Mouse (Mus musculus) ES-E14 (cell line): ENCODE measurements around the gene Dok5. TPM values are rescaled to one million over a fixed set of nuclear protein-coding genes. Genes with fewer than 3 reads are reported as not detected.

ENCODE experiments used
- DNase-seq: peaks from one replicate; pipeline ENCODE4 v3.0.0-alpha.2; 2013; ENCODE audit warnings: low read depth, low spot score
- H3K27ac ChIP-seq: 2 replicates; pipeline ENCODE4 v1.5.1; 2012; ENCODE audit warnings: low read depth, mild to moderate bottlenecking, low read length, moderate library complexity, mixed read lengths; ENCODE audit not compliant: poor library complexity, insufficient read depth, severe bottlenecking
- H3K36me3 ChIP-seq: 2 replicates; pipeline ENCODE4 v1.6.1; 2012; ENCODE audit warnings: mild to moderate bottlenecking, low read length, moderate library complexity, mixed read lengths; ENCODE audit not compliant: control insufficient read depth, poor library complexity, insufficient read depth, severe bottlenecking
- H3K4me1 ChIP-seq, 2 experiments: fragments of 150-350 bp in 1 of 2; sonication (generic) in 1 of 2; 2 replicates each; pipeline ENCODE4 v1.6.1; 2012; ENCODE audit warnings: low read length in 2 of 2, mild to moderate bottlenecking in 1 of 2, mixed read lengths in 1 of 2; ENCODE audit not compliant: control insufficient read depth in 2 of 2, insufficient read depth in 2 of 2, poor library complexity in 1 of 2
- H3K4me3 ChIP-seq, 2 experiments: fragments of 150-350 bp in 1 of 2; sonication (generic) in 1 of 2; 2 replicates each; pipeline ENCODE4 v1.5.1; 2012; ENCODE audit warnings: low read length in 2 of 2, low read depth in 1 of 2, mild to moderate bottlenecking in 1 of 2, mixed read lengths in 1 of 2; ENCODE audit not compliant: insufficient read depth in 1 of 2, poor library complexity in 1 of 2, severe bottlenecking in 1 of 2
- H3K9ac ChIP-seq: 2 replicates; pipeline ENCODE4 v1.6.1; 2012; ENCODE audit warnings: low read depth, mild to moderate bottlenecking, low read length, mixed read lengths; ENCODE audit not compliant: poor library complexity, insufficient read depth, severe bottlenecking
- H3K9me3 ChIP-seq: fragments of 150-350 bp; sonication (generic); 2 replicates; pipeline ENCODE4 v1.6.1; 2012; ENCODE audit warnings: low read depth, mild to moderate bottlenecking, low read length; ENCODE audit not compliant: control insufficient read depth, insufficient read depth
- CHD2 ChIP-seq: IDR thresholded peaks from 2 replicates; pipeline ENCODE4 v1.6.1; 2014; ENCODE audit warnings: mild to moderate bottlenecking, low read depth, low read length, inconsistent platforms
- HCFC1 ChIP-seq: IDR thresholded peaks from 2 replicates; pipeline ENCODE4 v1.6.1; 2012; ENCODE audit warnings: low read length, inconsistent platforms, borderline replicate concordance; ENCODE audit not compliant: insufficient read depth
- MAFK ChIP-seq: IDR thresholded peaks from 2 replicates; pipeline ENCODE4 v1.6.1; 2014; ENCODE audit warnings: mild to moderate bottlenecking, low read depth, low read length, inconsistent platforms; ENCODE audit not compliant: insufficient read depth
- ZC3H11A ChIP-seq: IDR thresholded peaks from 2 replicates; pipeline ENCODE4 v1.6.1; 2012; ENCODE audit warnings: low read depth, mild to moderate bottlenecking, inconsistent platforms, low read length, borderline replicate concordance
- ZNF384 ChIP-seq: IDR thresholded peaks from 2 replicates; pipeline ENCODE4 v1.6.1; 2012; ENCODE audit warnings: low read depth, low read length, inconsistent platforms
- in situ Hi-C, 2 experiments: fragments of 600-800 bp; cut with MboI; formaldehyde crosslinking; loops; one replicate each; pipeline ENCODE4 v1.15.1; 2025; ENCODE audit warnings: low sequenced_read_pairs in 2 of 2, inconsistent platforms in 1 of 2; ENCODE audit not compliant: unreplicated experiment in 2 of 2
- total RNA-seq: library from RNA; depleted of rRNA; stranded (reverse); fragments of 300-350 nt; gene quantifications from 2 replicates; pipeline ENCODE4 v1.2.3, GENCODE M21; 2012

Dok5 gene
- total RNA-seq, 1 experiment, result 0.58 TPM

GRCm38 (mm10) chr2:170828757-170829156 is 97.2 kb downstream of the Dok5 start:
- TF ChIP-seq HCFC1, result no peak
- TF ChIP-seq ZNF384, result no peak
- no peak for TF ChIP-seq CHD2
- TF ChIP-seq ZC3H11A, result no peak
- in situ Hi-C loops, result no loop called here
- no peak overlapping the region for H3K4me3 ChIP-seq
- no peaks in the 10 kb centered on the region for H3K36me3 ChIP-seq
- no peak for DNase-seq
- no peak overlapping the region for H3K27ac ChIP-seq
- H3K9me3 ChIP-seq, result no peaks in the 10 kb centered on the region
- H3K9ac ChIP-seq, result no peak overlapping the region
- peaks cover 0 to 7% of the 10 kb centered on the region in 2 experiments; a peak in 2 of 4 replicates for H3K4me1 ChIP-seq

- Histone ChIP-seq H3K9me3 (no peaks in the 10 kb centered on the region), H3K4me1 (peaks cover 0 to 7% of the 10 kb centered on the region in 2 experiments; a peak in 2 of 4 replicates), H3K9ac (no peak overlapping the region), H3K36me3 (no peaks in the 10 kb centered on the region), H3K27ac (no peak overlapping the region), H3K4me3 (no peak overlapping the region)
- no peak for DNase-seq
- in situ Hi-C loops, result no loop called here
- TF ChIP-seq CHD2 (no peak), MAFK (no peak), ZNF384 (no peak), ZC3H11A (no peak), HCFC1 (no peak)
Observed at GRCm38 (mm10) chr2:170829191-170829611, 97.6 kb downstream of the Dok5 start.

GRCm38 (mm10) chr2:170829988-170830387 is 98.4 kb downstream of the Dok5 start:
- no peak overlapping the region for H3K27ac ChIP-seq
- TF ChIP-seq CHD2, result no peak
- TF ChIP-seq HCFC1, result no peak
- no peak for TF ChIP-seq MAFK
- TF ChIP-seq ZC3H11A, result no peak
- no peak for TF ChIP-seq ZNF384
- H3K9ac ChIP-seq, result no peak overlapping the region
- in situ Hi-C loops, result no loop called here
- no peaks in the 10 kb centered on the region for H3K9me3 ChIP-seq
- no peak for DNase-seq
- peaks cover 0 to 7% of the 10 kb centered on the region in 2 experiments; a peak in 2 of 4 replicates for H3K4me1 ChIP-seq
- no peaks in the 10 kb centered on the region for H3K36me3 ChIP-seq
- H3K4me3 ChIP-seq, result no peak overlapping the region

GRCm38 (mm10) chr2:170836862-170837261 is 105.3 kb downstream of the Dok5 start:
- Histone ChIP-seq H3K4me1 (peaks cover 0 to 8% of the 10 kb centered on the region in 2 experiments; a peak in 2 of 4 replicates), H3K9me3 (no peaks in the 10 kb centered on the region), H3K9ac (no peak overlapping the region), H3K36me3 (no peaks in the 10 kb centered on the region), H3K4me3 (no peak overlapping the region), H3K27ac (no peak overlapping the region)
- TF ChIP-seq MAFK (no peak), ZNF384 (no peak), ZC3H11A (no peak), CHD2 (no peak), HCFC1 (no peak)
- no peak for DNase-seq
- in situ Hi-C loops, result no loop called here

- Histone ChIP-seq H3K27ac (no peak overlapping the region; the same call in 1 of the 2 replicates), H3K4me1 (peaks cover 0 to 8% of the 10 kb centered on the region in 2 experiments; a peak in 2 of 4 replicates), H3K9me3 (no peaks in the 10 kb centered on the region), H3K4me3 (no peak overlapping the region), H3K36me3 (no peaks in the 10 kb centered on the region), H3K9ac (no peak overlapping the region)
- TF ChIP-seq HCFC1 (no peak), ZC3H11A (no peak), ZNF384 (no peak), CHD2 (no peak), MAFK (no peak)
- no peak for DNase-seq
- in situ Hi-C loops, result no loop called here
Observed at GRCm38 (mm10) chr2:170837363-170837762, 105.8 kb downstream of the Dok5 start.
